ENCODE assay signal across 7 mouse cellular contexts in genomic region chr5:19226866-19227243, GRCm38 (mm10). TPM values are rescaled to one million over a fixed set of nuclear protein-coding genes. Genes with fewer than 3 reads are reported as not detected.
DNase-seq lines count a peak whose midpoint lies in the region; ATAC-seq lines count a peak whose summit lies in the region.

Magi2 (plus strand) TSS chr5:19227036.

- no peaks in the 10 kb centered on the region for H3K36me3 ChIP-seq in lung, embryonic 15.5 days
- H3K36me3 ChIP-seq in forebrain, embryonic 15.5 days: no peaks in the 10 kb centered on the region
- no peaks in the 10 kb centered on the region for H3K36me3 ChIP-seq in neural tube, embryonic 13.5 days

- H3K4me1 ChIP-seq in lung, embryonic 15.5 days: peaks cover 19% of the 10 kb centered on the region
- H3K4me1 ChIP-seq in forebrain, embryonic 15.5 days: peaks cover 21% of the 10 kb centered on the region
- peaks cover 19% of the 10 kb centered on the region for H3K4me1 ChIP-seq in neural tube, embryonic 13.5 days (replicated peaks)

- H3K9me3 ChIP-seq in lung, embryonic 15.5 days: no peaks in the 10 kb centered on the region
- no peaks in the 10 kb centered on the region for H3K9me3 ChIP-seq in forebrain, embryonic 15.5 days
- no peaks in the 10 kb centered on the region for H3K9me3 ChIP-seq in neural tube, embryonic 13.5 days

- H3K4me2 ChIP-seq in lung, embryonic 15.5 days: peak within 1 kb of the TSS; percentile 96
- peak within 1 kb of the TSS; percentile 100 for H3K4me2 ChIP-seq in forebrain, embryonic 15.5 days (replicated peaks)
- H3K4me2 ChIP-seq in neural tube, embryonic 13.5 days: peak within 1 kb of the TSS; percentile 96

- ATAC-seq in lung, embryonic 15.5 days (ENCODE audit: borderline replicate concordance, extremely low read depth, low FRiP score, low TSS enrichment): no peak
- no peak for ATAC-seq in forebrain, embryonic 15.5 days (replicated peaks)
- ATAC-seq in neural tube, embryonic 13.5 days (ENCODE audit: low read depth): no peak; the same call in 1 of the 2 replicates

- H3K9ac ChIP-seq in lung, embryonic 15.5 days: peak within 1 kb of the TSS; percentile 57
- H3K9ac ChIP-seq in forebrain, embryonic 15.5 days (replicated peaks): peak within 1 kb of the TSS; percentile 72
- peak within 1 kb of the TSS; percentile 80 for H3K9ac ChIP-seq in neural tube, embryonic 13.5 days

- H3K4me3 ChIP-seq in lung, embryonic 15.5 days: peak within 1 kb of the TSS; percentile 72
- peak within 1 kb of the TSS; percentile 76 for H3K4me3 ChIP-seq in forebrain, embryonic 15.5 days
- peak within 1 kb of the TSS; percentile 73 for H3K4me3 ChIP-seq in neural tube, embryonic 13.5 days

- DNase-seq in lung, postnatal 25 days (ENCODE audit: low spot score): no peak
- no peak for DNase-seq in layer of hippocampus, postnatal 36 days
- no peak for DNase-seq in frontal cortex, postnatal 14 days (ENCODE audit: low spot score in 2 of 2)
- no peak for DNase-seq in right cerebral cortex, postnatal 4 days

- no peaks in the 10 kb centered on the region; the same call in none of the 2 replicates for H3K27me3 ChIP-seq in lung, embryonic 15.5 days
- H3K27me3 ChIP-seq in forebrain, embryonic 15.5 days: no peaks in the 10 kb centered on the region
- H3K27me3 ChIP-seq in neural tube, embryonic 13.5 days: no peaks in the 10 kb centered on the region

- WGBS in lung, embryonic 15.5 days: 0% methylated on average over 24 of the region's 26 CpGs
- WGBS in forebrain, embryonic 15.5 days: 1% methylated on average over 26 of the region's 26 CpGs
- under 1% methylated on average over 25 of the region's 26 CpGs for WGBS in neural tube, embryonic 13.5 days

- peak within 1 kb of the TSS; percentile 75 for H3K27ac ChIP-seq in lung, embryonic 15.5 days
- H3K27ac ChIP-seq in forebrain, embryonic 15.5 days (replicated peaks): peak within 1 kb of the TSS; percentile 77
- peak within 1 kb of the TSS; percentile 81 for H3K27ac ChIP-seq in neural tube, embryonic 13.5 days (replicated peaks)

RNA-seq across cellular contexts. Expression of gene Magi2, which starts in this region (rescaled TPM):
- polyA plus RNA-seq in lung, embryonic 15.5 days (2015; fragmentation: Nextera tagmentation; extraction: Ambion mirVana): 2.0 and 2.7 TPM in 2 replicates
- polyA plus RNA-seq in forebrain, embryonic 15.5 days (2015; fragmentation: Nextera tagmentation; extraction: Ambion mirVana): 24.8 and 27.2 TPM in 2 replicates
- total RNA-seq in layer of hippocampus, postnatal 36 days (2021): 100 to 1,000 TPM; 131 to 156 TPM
- polyA plus RNA-seq in neural tube, embryonic 13.5 days (2015; fragmentation: Nextera tagmentation; extraction: Ambion mirVana): 20.5 and 23.1 TPM in 2 replicates
